Mouse (Mus musculus): ENCODE results near the gene Sebox.

GRCm38 (mm10) chr11:78465116-78465515, 38.1 kb upstream of the Sebox start:
- no peak for TF ChIP-seq CTCF (IDR thresholded peaks at IDR 0.05; ENCODE audit: insufficient read depth, low read depth, low read length)
- TF ChIP-seq POLR2A (IDR thresholded peaks at IDR 0.05; ENCODE audit: insufficient read depth, low read depth, low read length) = no peak

Data from olfactory bulb, adult 2 months (tissue).